Mouse (Mus musculus) bone marrow, adult 2 months (tissue): ENCODE measurements at regions not wholly inside any gene's neighbourhood (a gene's known extent, or its start where the extent isn't known, plus 50 kb on each side); places are given as distances from the start of the nearest gene placed in this dataset.

ENCODE experiments used
- H3K27ac ChIP-seq: fragments of 200-500 bp; 2 replicates; pipeline ENCODE4 v1.5.1; 2012; ENCODE audit warnings: low read depth, mild to moderate bottlenecking, control low read depth, inconsistent platforms, low read length; ENCODE audit not compliant: control insufficient read depth, poor library complexity, insufficient read depth
- H3K4me1 ChIP-seq: fragments of 200-500 bp; 2 replicates; pipeline ENCODE4 v1.6.1; 2011; ENCODE audit warnings: low read length; ENCODE audit not compliant: control insufficient read depth, insufficient read depth
- H3K4me3 ChIP-seq: fragments of 200-500 bp; replicated peaks from 2 replicates; pipeline ENCODE3; 2011; ENCODE audit warnings: mild to moderate bottlenecking, low read depth, low read length, control low read depth; ENCODE audit not compliant: control insufficient read depth
- CTCF ChIP-seq: fragments of 200-500 bp; IDR thresholded peaks from 2 replicates; pipeline ENCODE4 v1.5.1; 2011; ENCODE audit warnings: low read length, control low read depth; ENCODE audit not compliant: control insufficient read depth, insufficient read depth
- POLR2A ChIP-seq: fragments of 200-500 bp; IDR thresholded peaks from 2 replicates; pipeline ENCODE4 v1.6.1; 2011; ENCODE audit warnings: low read depth, mild to moderate bottlenecking, control low read depth, low read length, borderline replicate concordance; ENCODE audit not compliant: control insufficient read depth
- WGBS: fragments of 180-500 bp; shearing (Covaris S2); methylation state at CpG from one replicate; pipeline ENCODE4 v1.1.7; 2018; 5-methylcytosine and 5-hydroxymethylcytosine counted together

- 71% methylated on average over 4 of the region's 4 CpGs for WGBS
- TF ChIP-seq CTCF = no peak
- no peak for TF ChIP-seq POLR2A
- no peaks in the 10 kb centered on the region for H3K4me1 ChIP-seq
- no peak overlapping the region for H3K4me3 ChIP-seq
- no peak overlapping the region for H3K27ac ChIP-seq
These were observed 222.5 kb downstream of the Gm11011 start for GRCm38 (mm10) chr2:169365046-169365445.

DNA sequence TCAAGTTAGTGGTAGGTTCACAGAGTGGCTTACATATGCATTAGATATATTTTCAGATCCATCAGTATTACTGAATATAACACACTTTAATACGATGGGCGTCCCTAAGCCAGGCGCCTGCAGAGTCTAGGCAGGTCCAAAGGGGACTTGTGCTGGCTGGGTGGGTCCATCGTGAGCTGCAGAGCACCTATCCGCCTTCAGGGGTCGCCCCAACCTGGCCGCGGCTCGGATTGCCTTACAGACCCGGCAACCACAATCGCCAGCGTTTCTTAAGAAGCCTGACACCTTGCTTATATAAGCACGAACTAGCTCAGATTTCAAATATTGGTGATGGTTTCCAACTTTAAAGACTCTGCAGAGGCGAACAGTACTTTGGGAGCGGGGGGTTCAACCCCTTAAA is 227.3 kb downstream of the Gm11011 start:
- Histone ChIP-seq H3K4me1 (no peaks in the 10 kb centered on the region), H3K27ac (no peak overlapping the region), H3K4me3 (no peak overlapping the region)
- WGBS = 9% methylated on average over 15 of the region's 15 CpGs
- no peak for TF ChIP-seq POLR2A
- no peak; the same call in 1 of the 2 replicates for TF ChIP-seq CTCF

- Histone ChIP-seq H3K4me3 (no peak overlapping the region), H3K27ac (no peak overlapping the region), H3K4me1 (no peaks in the 10 kb centered on the region)
- WGBS = 74% methylated on average over 10 of the region's 10 CpGs
- TF ChIP-seq POLR2A (no peak), CTCF (no peak)
These were observed 230.1 kb downstream of the Gm11011 start for GRCm38 (mm10) chr2:169357400-169357799.

GRCm38 (mm10) chr2:169351547-169351946 is 236.0 kb downstream of the Gm11011 start:
- no peak for TF ChIP-seq POLR2A
- no peak for TF ChIP-seq CTCF
- H3K4me1 ChIP-seq = no peaks in the 10 kb centered on the region
- 65% methylated on average over 7 of the region's 7 CpGs for WGBS
- H3K4me3 ChIP-seq = no peak overlapping the region
- H3K27ac ChIP-seq = no peak overlapping the region

GRCm38 (mm10) chr2:169346107-169346506 is 241.4 kb downstream of the Gm11011 start:
- 80% methylated on average over 10 of the region's 10 CpGs for WGBS
- TF ChIP-seq CTCF (no peak), POLR2A (no peak)
- H3K27ac ChIP-seq = no peak overlapping the region
- no peak overlapping the region for H3K4me3 ChIP-seq
- no peaks in the 10 kb centered on the region for H3K4me1 ChIP-seq

DNA sequence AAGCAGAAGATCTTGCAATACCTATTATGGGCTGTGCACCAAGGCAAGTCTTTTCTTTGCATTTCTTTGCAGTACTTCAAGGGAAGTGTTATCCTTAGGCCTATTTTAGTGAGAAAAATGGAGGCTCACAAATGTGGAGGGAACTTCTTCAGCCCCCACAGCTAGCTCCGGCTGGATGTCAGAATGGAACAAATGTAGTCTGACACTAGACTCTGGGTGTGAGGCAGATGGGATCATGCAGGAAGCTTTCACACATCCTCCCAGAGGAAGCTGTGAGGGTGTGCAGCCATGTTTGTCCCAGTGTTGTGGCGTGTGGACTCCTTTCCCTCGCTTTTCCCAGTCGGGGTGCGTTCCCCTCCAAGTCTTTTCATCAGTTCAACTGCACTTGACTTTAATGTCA is 268.0 kb downstream of the Gm11011 start:
- Histone ChIP-seq H3K4me1 (no peaks in the 10 kb centered on the region), H3K4me3 (no peak overlapping the region), H3K27ac (no peak overlapping the region)
- WGBS = 77% methylated on average over 5 of the region's 5 CpGs
- TF ChIP-seq POLR2A = no peak
- TF ChIP-seq CTCF = no peak

GRCm38 (mm10) chr2:169314396-169314930 is 273.1 kb downstream of the Gm11011 start:
- H3K4me3 ChIP-seq = no peak overlapping the region
- H3K4me1 ChIP-seq = no peaks in the 10 kb centered on the region
- WGBS = 52% methylated on average over 2 of the region's 2 CpGs
- TF ChIP-seq CTCF = no peak
- no peak for TF ChIP-seq POLR2A
- H3K27ac ChIP-seq = no peak overlapping the region

GRCm38 (mm10) chr2:169311821-169312220 is 275.7 kb downstream of the Gm11011 start:
- no peak overlapping the region for H3K27ac ChIP-seq
- H3K4me3 ChIP-seq = no peak overlapping the region
- 80% methylated on average over 12 of the region's 12 CpGs for WGBS

DNA sequence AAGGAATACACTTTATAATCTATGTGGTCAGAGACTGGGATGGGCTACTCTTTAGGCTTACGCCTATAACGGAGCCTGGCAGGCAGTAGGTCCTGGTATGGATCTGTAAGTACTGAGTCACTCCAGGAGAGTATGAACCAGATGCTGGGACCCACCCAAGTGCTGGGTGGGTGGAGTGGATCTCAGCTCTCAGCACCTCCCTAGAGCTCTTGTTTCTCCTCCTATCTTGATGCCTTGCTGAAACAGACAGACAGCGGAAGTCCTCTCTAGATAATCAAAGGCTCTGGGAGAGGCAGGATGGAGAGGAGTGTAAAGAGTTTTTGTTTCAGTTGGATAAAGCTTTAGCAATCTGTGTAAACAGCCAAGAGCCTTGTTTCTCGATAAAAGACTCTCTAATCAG is 276.2 kb downstream of the Gm11011 start:
- H3K4me3 ChIP-seq = no peak overlapping the region
- 71% methylated on average over 4 of the region's 4 CpGs for WGBS
- no peak overlapping the region for H3K27ac ChIP-seq
- TF ChIP-seq CTCF = no peak
- TF ChIP-seq POLR2A = no peak
- H3K4me1 ChIP-seq = no peaks in the 10 kb centered on the region

More at GRCm38 (mm10) chr2:169311821-169312220, 275.7 kb downstream of the Gm11011 start:
- H3K4me1 ChIP-seq = no peaks in the 10 kb centered on the region
- TF ChIP-seq CTCF (no peak), POLR2A (no peak)
